Mouse (Mus musculus): ENCODE measurements around the gene Vcpkmt.

Vcpkmt gene

GRCm38 (mm10) chr12:69538362-69538950, 44.4 kb downstream of the Vcpkmt start:
- no peak for DNase-seq (ENCODE audit: low read depth, low spot score)

- DNase-seq (ENCODE audit: low read depth, low spot score), result no peak
Measured at GRCm38 (mm10) chr12:69537675-69538361, 45.0 kb downstream of the Vcpkmt start.

DNA sequence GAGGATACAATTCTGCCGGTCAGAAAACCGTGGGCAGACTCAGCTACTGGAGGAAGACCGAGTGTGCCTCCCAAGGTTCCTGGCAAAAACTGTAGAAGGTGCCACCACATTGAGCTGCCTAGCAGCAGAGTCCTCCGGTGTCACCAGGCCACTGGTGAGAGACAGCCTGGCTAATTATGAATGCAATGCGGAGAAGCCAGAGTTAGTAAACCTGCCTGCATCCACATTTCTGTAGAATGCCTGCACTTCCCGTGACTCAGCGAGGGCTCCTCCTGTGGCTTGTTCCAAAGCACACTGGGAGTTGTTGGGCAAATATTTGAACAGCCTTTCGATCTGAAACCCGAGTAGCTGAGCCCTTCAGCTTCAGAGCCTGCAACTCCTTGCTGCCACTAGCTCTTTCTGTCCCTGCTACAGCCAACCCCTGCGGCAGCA, 45.6 kb downstream of the Vcpkmt start:
- DNase-seq (ENCODE audit: low read depth, low spot score), result no peak

DNA sequence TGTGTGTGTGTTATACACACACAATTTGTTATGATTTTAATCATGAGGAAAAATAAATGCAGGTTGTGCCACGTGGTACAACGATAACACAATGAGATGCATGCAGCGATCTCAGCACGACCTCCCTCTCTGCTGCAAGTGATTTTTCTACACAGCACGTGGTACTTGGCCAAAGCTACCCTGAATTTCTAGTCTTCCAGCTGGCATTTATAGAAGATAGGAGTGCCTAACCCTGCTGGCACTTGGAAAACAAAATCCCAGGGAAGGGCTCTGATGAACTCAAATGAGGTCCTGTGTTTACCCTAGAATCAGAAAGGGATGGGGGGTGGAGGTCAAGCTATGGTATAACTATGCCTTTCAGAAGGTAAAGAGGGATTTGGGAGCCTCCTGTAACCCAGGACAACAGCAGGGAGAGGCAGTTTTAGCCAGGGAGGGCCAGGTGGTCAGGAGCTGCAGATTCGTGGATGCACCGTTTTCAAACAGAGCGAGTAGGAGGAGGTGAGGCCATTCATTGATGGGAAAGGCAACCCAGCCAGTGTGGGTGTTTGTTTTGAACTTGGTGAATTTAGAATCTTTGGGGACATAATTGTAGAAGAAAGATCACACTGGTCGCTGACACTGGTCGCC, 46.1 kb downstream of the Vcpkmt start:
- DNase-seq (ENCODE audit: low read depth, low spot score), result no peak

DNA sequence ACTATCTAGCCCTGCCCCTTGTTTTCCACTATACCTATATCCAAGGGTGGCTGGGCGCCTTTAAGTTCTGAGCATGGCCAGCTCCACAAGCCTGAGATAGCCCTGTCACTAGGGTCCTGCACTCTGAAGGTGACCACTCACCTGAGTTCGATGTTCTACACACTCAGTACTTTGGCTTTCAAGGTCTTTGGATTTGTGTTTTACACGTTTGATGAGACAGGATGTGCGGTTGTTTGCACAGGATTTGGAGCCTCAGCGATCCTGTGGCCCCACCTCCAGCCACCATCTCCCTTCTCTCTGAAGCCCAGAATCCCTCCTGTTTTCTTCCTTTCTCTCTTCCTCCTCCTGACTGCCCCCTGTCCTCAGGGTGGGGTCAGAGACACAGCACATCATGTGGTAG, 49.6 kb downstream of the Vcpkmt start:
- DNase-seq (ENCODE audit: low read depth, low spot score), result no peak

- no peak for DNase-seq (ENCODE audit: low read depth, low spot score)
Measured at GRCm38 (mm10) chr12:69532530-69532929, 50.3 kb downstream of the Vcpkmt start.

DNA sequence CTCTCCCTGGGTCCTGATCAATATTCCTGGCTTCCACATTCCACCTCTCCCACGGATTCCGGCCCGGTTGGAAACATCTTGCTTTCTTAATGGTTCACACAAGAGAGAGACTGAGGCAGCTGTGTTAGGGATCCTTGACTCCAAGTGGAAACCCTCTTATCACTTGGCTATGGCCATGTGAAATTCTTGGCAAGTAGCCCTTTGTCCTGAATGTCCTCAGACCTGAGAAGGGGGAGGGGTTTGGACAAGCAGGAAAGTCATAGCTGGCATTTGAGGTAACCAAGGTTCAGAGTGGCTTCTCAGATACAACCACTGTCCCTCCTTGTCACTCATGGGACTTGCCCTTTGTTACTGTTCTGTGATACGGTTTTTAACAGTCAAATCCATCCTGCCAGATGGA, 50.7 kb downstream of the Vcpkmt start:
- DNase-seq (ENCODE audit: low read depth, low spot score), result no peak

GRCm38 (mm10) chr12:69529694-69530403, 53.0 kb downstream of the Vcpkmt start:
- no peak for DNase-seq (ENCODE audit: low read depth, low spot score)

DNA sequence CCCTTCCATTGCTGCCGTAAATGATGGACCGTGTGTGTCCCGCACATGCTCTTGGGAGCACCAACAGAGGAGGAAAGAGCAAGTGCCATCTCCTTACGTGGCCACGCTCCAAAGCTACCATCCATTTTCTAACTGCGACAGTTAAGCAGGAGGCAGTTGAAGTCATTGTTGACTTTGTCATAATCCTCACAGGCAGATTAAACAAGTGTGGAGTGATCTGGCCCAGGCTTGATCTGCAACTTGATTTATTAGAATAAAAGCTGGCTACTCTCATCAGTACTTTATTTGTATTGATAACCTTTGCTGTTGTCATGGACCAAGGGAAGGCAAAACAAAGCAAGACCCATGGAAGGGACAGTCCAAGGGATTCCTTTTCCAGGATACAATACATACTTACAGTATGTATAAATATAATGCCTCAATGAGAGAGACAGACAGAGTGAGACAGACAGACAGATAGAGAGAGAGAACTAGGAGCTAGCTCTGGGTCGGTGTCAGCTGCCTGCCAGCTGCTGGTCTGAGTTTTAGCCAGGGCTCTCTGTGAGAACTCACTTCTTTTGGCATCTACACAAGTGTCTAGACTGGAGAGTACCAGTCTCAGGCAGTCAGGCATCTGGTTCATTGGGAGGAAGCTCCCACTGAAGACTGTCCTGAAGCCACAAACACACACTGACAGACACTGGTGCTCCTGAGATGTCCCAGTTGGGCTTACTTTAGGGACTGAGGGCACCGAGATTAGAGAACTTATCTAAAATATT, 54.4 kb downstream of the Vcpkmt start:
- no peak for DNase-seq (ENCODE audit: low read depth, low spot score)

All from retina, adult 2 months (tissue).